Mouse (Mus musculus) layer of hippocampus, postnatal 10 days (tissue): ENCODE data around the gene Dgat2. TPM values are rescaled to one million over a fixed set of nuclear protein-coding genes. Genes with fewer than 3 reads are reported as not detected.

Experiments used
- total RNA-seq, 2 experiments: library from RNA; stranded (reverse); gene quantifications; 2 replicates each; pipeline ENCODE4 v1.2.3; 2021

Dgat2 gene
- total RNA-seq, 2 experiments from 2014 or later = 77.9 to 82.9 TPM

Other genes starting within 250 kb of the Dgat2 start
- gene Uvrag, start 41.6 kb downstream of the Dgat2 start, total RNA-seq = 10 to 100 TPM; 37.6 to 41.0 TPM
- gene Mogat2, start 55.9 kb upstream of the Dgat2 start, total RNA-seq = not detected
- 100 to 1,000 TPM; 178 to 182 TPM for gene Map6, start 84.7 kb upstream of the Dgat2 start, total RNA-seq
- 10 to 100 TPM; 58.2 to 62.0 TPM for gene Serpinh1, start 170.5 kb upstream of the Dgat2 start, total RNA-seq
- gene Gdpd5, start 198.7 kb upstream of the Dgat2 start, total RNA-seq = 10 to 100 TPM; 31.4 to 37.4 TPM